Comparison of ENCODE assay signal across 8 mouse cellular contexts in genomic region chr6:120362774-120363687, GRCm38 (mm10). TPM values are rescaled to one million over a fixed set of nuclear protein-coding genes. Genes with fewer than 3 reads are reported as not detected.
DNase-seq lines count a peak whose midpoint lies in the region; ATAC-seq and TF ChIP-seq lines count a peak whose summit lies in the region.

No protein-coding gene starts in this region.

- no peaks in the 10 kb centered on the region for H3K9me3 ChIP-seq in intestine, embryonic 15.5 days
- no peaks in the 10 kb centered on the region for H3K9me3 ChIP-seq in midbrain, embryonic 16.5 days (replicated peaks; ENCODE audit: control insufficient read depth, low read length, poor library complexity, severe bottlenecking)

- intact Hi-C loops in left cerebral cortex, adult 2 months (cut with DNase I) = no loop called here

- H3K4me3 ChIP-seq in left cerebral cortex, adult 2 months = peak overlapping the region; percentile 95
- H3K4me3 ChIP-seq in cortical plate, adult 2 months (ENCODE audit: insufficient read depth, low read length) = peak overlapping the region; percentile 70
- H3K4me3 ChIP-seq in intestine, embryonic 15.5 days (replicated peaks) = peak overlapping the region; percentile 96
- peak overlapping the region; percentile 98 for H3K4me3 ChIP-seq in midbrain, embryonic 16.5 days (ENCODE audit: low read depth, low read length)

- no peak for DNase-seq in left cerebral cortex, adult 2 months (ENCODE audit: extremely low spot score in 1 of 2, low spot score in 2 of 2)
- no peak for DNase-seq in left cerebral cortex, adult 8-10 months (ENCODE audit: low spot score in 2 of 2)
- no peak for DNase-seq in right cerebral cortex, adult 2 months (ENCODE audit: low spot score in 2 of 2)
- no peak for DNase-seq in thymus, postnatal 36 days
- no peak for DNase-seq in urinary bladder, postnatal 10 days (ENCODE audit: low spot score)

- no peak for TF ChIP-seq POLR2A in cortical plate, adult 2 months (IDR thresholded peaks at IDR 0.05; ENCODE audit: extremely low read depth, insufficient read depth, low read length)

- H3K9ac ChIP-seq in intestine, embryonic 15.5 days = peak overlapping the region; percentile 91
- H3K9ac ChIP-seq in midbrain, embryonic 16.5 days (ENCODE audit: low read depth, low read length) = peak overlapping the region; percentile 94

- no peaks in the 10 kb centered on the region for H3K27me3 ChIP-seq in intestine, embryonic 15.5 days (replicated peaks)
- H3K27me3 ChIP-seq in midbrain, embryonic 16.5 days (ENCODE audit: control insufficient read depth, insufficient read depth, low read depth, low read length) = no peaks in the 10 kb centered on the region

- peaks cover 4% of the 10 kb centered on the region; the same call in 1 of the 2 replicates for H3K36me3 ChIP-seq in intestine, embryonic 15.5 days
- no peaks in the 10 kb centered on the region for H3K36me3 ChIP-seq in midbrain, embryonic 16.5 days (ENCODE audit: control insufficient read depth, insufficient read depth, low read length)

- TF ChIP-seq CTCF in left cerebral cortex, adult 2 months (IDR thresholded peaks at IDR 0.05) = no peak
- TF ChIP-seq CTCF in cortical plate, adult 2 months (IDR thresholded peaks at IDR 0.05; ENCODE audit: extremely low read depth, insufficient read depth, low read length) = no peak

- H3K4me1 ChIP-seq in cortical plate, adult 2 months (ENCODE audit: control insufficient read depth, insufficient read depth, low read length) = no peaks in the 10 kb centered on the region; the same call in 1 of the 2 replicates
- H3K4me1 ChIP-seq in intestine, embryonic 15.5 days (replicated peaks) = peaks cover 9% of the 10 kb centered on the region
- H3K4me1 ChIP-seq in midbrain, embryonic 16.5 days (ENCODE audit: control insufficient read depth, insufficient read depth, low read length) = peaks cover 20% of the 10 kb centered on the region

- no peak; the same call in 1 of the 2 replicates for ATAC-seq in intestine, embryonic 15.5 days
- ATAC-seq in midbrain, embryonic 16.5 days = no peak; the same call in 1 of the 2 replicates

- peak overlapping the region; percentile 79 for H3K4me2 ChIP-seq in intestine, embryonic 15.5 days (replicated peaks)
- peak overlapping the region; percentile 82 for H3K4me2 ChIP-seq in midbrain, embryonic 16.5 days (ENCODE audit: low read length)

- WGBS in intestine, embryonic 15.5 days = 20% methylated on average over 15 of the region's 15 CpGs
- WGBS in midbrain, embryonic 16.5 days = 25% methylated on average over 15 of the region's 15 CpGs

- H3K27ac ChIP-seq in left cerebral cortex, adult 2 months = peak overlapping the region; percentile 95
- H3K27ac ChIP-seq in cortical plate, adult 2 months (ENCODE audit: insufficient read depth, low read length) = peak overlapping the region; percentile 74
- peak overlapping the region; percentile 88 for H3K27ac ChIP-seq in intestine, embryonic 15.5 days
- peak overlapping the region; percentile 86 for H3K27ac ChIP-seq in midbrain, embryonic 16.5 days (ENCODE audit: low read length)

RNA-seq across cellular contexts. Expression of gene Kdm5a, which starts 0.9 kb away (rescaled TPM):
- total RNA-seq in left cerebral cortex, adult 2 months (2021) = 10 to 100 TPM; 45.1 to 46.4 TPM
- 10 to 100 TPM; 40.0 to 43.6 (median 42.0) TPM for total RNA-seq in left cerebral cortex, adult 8-10 months (2022)
- polyA plus RNA-seq in cortical plate, adult 2 months (2012; rRNA removed) = 9.4 and 10.5 TPM in 2 replicates
- polyA plus RNA-seq in intestine, embryonic 15.5 days (2015; fragmentation: Nextera tagmentation; extraction: Ambion mirVana) = 34.6 and 37.3 TPM in 2 replicates
- polyA plus RNA-seq in midbrain, embryonic 16.5 days (2015; fragmentation: Nextera tagmentation; extraction: Ambion mirVana) = 32.0 and 37.8 TPM in 2 replicates

RNA-seq across cellular contexts. Expression of gene Ccdc77, which starts 1.1 kb away (rescaled TPM):
- total RNA-seq in left cerebral cortex, adult 2 months (2021) = 1 to 10 TPM; 4.0 to 5.3 TPM
- 1 to 10 TPM; 4.1 to 5.9 (median 5.3) TPM for total RNA-seq in left cerebral cortex, adult 8-10 months (2022)
- polyA plus RNA-seq in cortical plate, adult 2 months (2012; rRNA removed) = 6.0 and 7.5 TPM in 2 replicates
- 20.5 and 22.1 TPM in 2 replicates for polyA plus RNA-seq in intestine, embryonic 15.5 days (2015; fragmentation: Nextera tagmentation; extraction: Ambion mirVana)
- polyA plus RNA-seq in midbrain, embryonic 16.5 days (2015; fragmentation: Nextera tagmentation; extraction: Ambion mirVana) = 10.5 and 11.3 TPM in 2 replicates
